Mouse (Mus musculus): ENCODE results near the gene Zfp811.

- TF ChIP-seq CTCF (IDR thresholded peaks at IDR 0.05) (no peak), EP300 (IDR thresholded peaks at IDR 0.05) (no peak)
Observed at GRCm38 (mm10) chr17:32777564-32777963, 32.2 kb downstream of the Zfp811 start.
